Mouse (Mus musculus) kidney, adult 2 months (tissue): ENCODE results near the gene Prrc2a. TPM values are rescaled to one million over a fixed set of nuclear protein-coding genes. Genes with fewer than 3 reads are reported as not detected.
A peak's percentile ranks its signal among the peaks of the same experiment; 100 is the strongest.

Experiments used
- DNase-seq: peaks from one replicate; pipeline ENCODE4 v3.0.0; 2021
- H3K27ac ChIP-seq: fragments of 200-500 bp; 2 replicates; pipeline ENCODE4 v1.5.1; 2012; ENCODE audit warnings: low read depth, low read length, control low read depth, inconsistent platforms; ENCODE audit not compliant: insufficient read depth
- H3K27me3 ChIP-seq: fragments of 200-500 bp; replicated peaks from 2 replicates; pipeline ENCODE4 v1.6.1; 2012; ENCODE audit warnings: mild to moderate bottlenecking, moderate library complexity, low read length, inconsistent platforms; ENCODE audit not compliant: control insufficient read depth, insufficient read depth
- H3K36me3 ChIP-seq: fragments of 200-500 bp; 2 replicates; pipeline ENCODE4 v1.6.1; 2012; ENCODE audit warnings: mild to moderate bottlenecking, moderate library complexity, low read length, inconsistent platforms; ENCODE audit not compliant: control insufficient read depth, insufficient read depth
- H3K4me1 ChIP-seq: fragments of 200-500 bp; 2 replicates; pipeline ENCODE4 v1.6.1; 2011; ENCODE audit warnings: low read length; ENCODE audit not compliant: control insufficient read depth, insufficient read depth
- H3K4me3 ChIP-seq: fragments of 200-500 bp; 2 replicates; pipeline ENCODE4 v1.5.1; 2011; ENCODE audit warnings: mild to moderate bottlenecking, low read depth, low read length, control low read depth; ENCODE audit not compliant: insufficient read depth
- CTCF ChIP-seq: fragments of 200-500 bp; conservative IDR thresholded peaks from 2 replicates; pipeline ENCODE4 v1.5.1; 2011; ENCODE audit warnings: low read depth, mild to moderate bottlenecking, control low read depth, low read length, moderate library complexity, mixed read lengths; ENCODE audit not compliant: insufficient read depth, insufficient read length
- POLR2A ChIP-seq: fragments of 200-500 bp; IDR thresholded peaks from one replicate; pipeline ENCODE4 v1.6.1; 2011; ENCODE audit warnings: low read depth, low read length, control low read depth
- WGBS: fragments of 180-500 bp; shearing (Covaris S2); methylation state at CpG from one replicate; pipeline ENCODE4 v1.1.7; 2018; 5-methylcytosine and 5-hydroxymethylcytosine counted together
- polyA plus RNA-seq: library from polyadenylated mRNA; depleted of rRNA; stranded (reverse); fragments of >200 nt; gene quantifications from 2 replicates; pipeline ENCODE4 v1.2.3, GENCODE M21; 2012

Prrc2a gene
- polyA plus RNA-seq, 1 experiment = 237 TPM

DNA sequence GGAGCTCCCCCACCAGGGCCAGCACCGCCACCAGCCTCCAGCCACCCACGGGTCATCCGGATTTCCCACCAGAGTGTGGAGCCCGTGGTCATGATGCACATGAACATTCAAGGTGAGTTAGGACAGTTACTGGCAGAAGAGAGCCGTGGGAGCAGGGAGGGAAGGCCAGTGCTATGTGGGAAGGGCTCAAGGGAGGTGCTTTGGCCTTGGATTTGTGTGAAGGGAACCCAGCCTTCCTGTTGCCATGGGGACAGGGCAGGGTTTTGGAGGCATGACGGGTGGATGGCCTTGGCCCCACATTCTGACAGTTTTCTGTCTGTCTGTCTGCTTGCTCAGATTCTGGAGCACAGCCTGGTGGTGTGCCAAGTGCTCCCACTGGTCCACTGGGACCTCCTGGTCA lies 22.7 kb downstream of the Prrc2a start:
- TF ChIP-seq CTCF (no peak), POLR2A (no peak)
- Histone ChIP-seq H3K4me1 (no peaks in the 10 kb centered on the region), H3K36me3 (peaks cover 19% of the 10 kb centered on the region), H3K27ac (no peak overlapping the region), H3K27me3 (no peaks in the 10 kb centered on the region), H3K4me3 (no peak overlapping the region)
- 91% methylated on average over 6 of the region's 6 CpGs for WGBS
- DNase-seq = no peak

DNA sequence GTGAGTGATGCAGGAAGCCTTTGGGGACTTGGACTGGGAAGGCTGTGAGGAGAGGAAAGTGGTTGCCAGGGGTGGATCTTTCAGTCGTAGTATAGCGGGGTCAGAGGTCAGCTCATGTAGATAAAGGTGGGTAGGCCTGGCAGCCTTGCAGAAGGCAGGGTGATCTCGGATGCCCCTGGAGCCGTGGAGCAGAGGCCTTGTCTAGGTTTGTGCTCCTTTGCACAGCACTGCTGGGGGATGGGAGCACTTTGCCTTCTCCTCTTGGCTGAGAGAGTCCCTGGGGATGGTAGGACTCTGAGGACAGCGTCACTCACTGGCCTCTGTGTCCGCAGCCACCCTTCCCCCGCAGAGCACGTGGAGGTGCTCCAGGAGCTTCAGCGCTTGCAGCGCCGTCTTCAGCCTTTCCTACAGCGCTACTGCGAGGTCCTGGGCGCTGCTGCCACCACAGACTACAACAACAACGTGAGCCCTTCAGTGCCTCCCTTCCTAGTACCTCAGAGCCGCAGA lies 24.2 kb downstream of the Prrc2a start:
- DNase-seq = no peak
- H3K27ac ChIP-seq = no peak overlapping the region
- H3K27me3 ChIP-seq = no peaks in the 10 kb centered on the region
- peaks cover 17% of the 10 kb centered on the region for H3K36me3 ChIP-seq
- 72% methylated on average over 16 of the region's 16 CpGs for WGBS
- H3K4me3 ChIP-seq = no peak overlapping the region
- TF ChIP-seq CTCF (no peak), POLR2A (no peak)
- peaks cover 5% of the 10 kb centered on the region; the same call in 1 of the 2 replicates for H3K4me1 ChIP-seq

DNA sequence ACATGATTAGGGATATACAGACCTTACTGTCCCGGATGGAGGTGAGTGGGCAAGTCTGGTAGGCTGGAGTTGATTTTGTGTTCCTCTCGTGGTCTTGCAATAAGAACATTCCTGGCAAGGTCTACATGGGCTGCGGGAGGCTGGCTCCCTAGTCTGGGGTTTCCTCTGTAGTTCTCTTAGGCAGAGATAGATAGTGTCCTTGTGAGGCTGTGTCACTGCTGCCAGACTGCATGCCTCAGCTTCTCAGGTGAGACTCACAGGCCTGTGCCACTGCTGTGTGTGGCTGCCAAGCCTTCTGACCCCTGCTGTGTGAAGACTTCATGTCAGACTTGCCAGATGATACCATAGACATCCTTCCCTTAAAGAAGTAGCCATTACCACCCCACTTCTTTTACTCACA lies 25.4 kb downstream of the Prrc2a start:
- no peak for TF ChIP-seq CTCF
- TF ChIP-seq POLR2A = no peak
- H3K27ac ChIP-seq = no peak overlapping the region
- peaks cover 15% of the 10 kb centered on the region for H3K36me3 ChIP-seq
- no peaks in the 10 kb centered on the region for H3K27me3 ChIP-seq
- no peak for DNase-seq
- WGBS = 92% methylated on average over 3 of the region's 3 CpGs
- H3K4me3 ChIP-seq = no peak overlapping the region
- peaks cover 5% of the 10 kb centered on the region; the same call in 1 of the 2 replicates for H3K4me1 ChIP-seq

DNA sequence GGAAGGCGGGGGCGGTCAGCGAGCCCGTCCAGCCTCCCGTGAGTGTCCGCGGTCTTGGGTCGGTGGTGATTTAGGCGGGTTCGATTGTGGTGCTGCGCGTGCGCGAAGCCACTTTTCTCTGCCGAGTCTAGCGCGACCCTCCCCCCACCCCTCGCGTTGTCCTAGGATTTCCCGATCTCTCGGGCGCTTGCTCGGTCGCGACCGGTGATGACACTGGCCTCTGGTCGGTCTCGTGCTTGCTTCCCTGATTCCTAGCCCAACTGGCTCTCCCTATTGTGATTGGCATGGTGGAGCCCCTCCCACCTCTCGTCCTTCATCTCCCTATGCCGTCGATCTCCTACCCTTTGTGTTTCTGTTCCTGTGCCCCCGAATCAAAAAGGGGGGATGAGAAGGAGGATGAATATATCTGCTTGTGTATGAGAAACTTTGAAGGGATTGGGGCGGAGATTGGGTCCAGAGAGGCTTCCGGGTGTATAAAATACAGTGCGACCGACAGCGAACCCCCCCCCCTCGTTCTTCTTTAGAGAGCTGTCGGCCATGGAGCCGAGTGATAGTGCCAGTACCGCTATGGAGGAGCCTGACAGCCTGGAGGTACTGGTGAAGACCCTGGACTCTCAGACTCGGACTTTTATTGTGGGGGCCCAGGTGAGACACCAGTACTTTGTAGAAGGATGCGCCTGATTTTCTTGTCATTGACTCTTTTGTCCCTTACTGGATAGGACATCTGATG lies 28.9 kb downstream of the Prrc2a start:
- Histone ChIP-seq H3K4me1 (peaks cover 5% of the 10 kb centered on the region; the same call in 1 of the 2 replicates), H3K27ac (peak overlapping the region; percentile 100), H3K4me3 (peak overlapping the region; percentile 95), H3K27me3 (no peaks in the 10 kb centered on the region), H3K36me3 (no peaks in the 10 kb centered on the region; the same call in 1 of the 2 replicates)
- DNase-seq = no peak
- WGBS = under 1% methylated on average over 43 of the region's 43 CpGs
- TF ChIP-seq CTCF (no peak), POLR2A (no peak)

DNA sequence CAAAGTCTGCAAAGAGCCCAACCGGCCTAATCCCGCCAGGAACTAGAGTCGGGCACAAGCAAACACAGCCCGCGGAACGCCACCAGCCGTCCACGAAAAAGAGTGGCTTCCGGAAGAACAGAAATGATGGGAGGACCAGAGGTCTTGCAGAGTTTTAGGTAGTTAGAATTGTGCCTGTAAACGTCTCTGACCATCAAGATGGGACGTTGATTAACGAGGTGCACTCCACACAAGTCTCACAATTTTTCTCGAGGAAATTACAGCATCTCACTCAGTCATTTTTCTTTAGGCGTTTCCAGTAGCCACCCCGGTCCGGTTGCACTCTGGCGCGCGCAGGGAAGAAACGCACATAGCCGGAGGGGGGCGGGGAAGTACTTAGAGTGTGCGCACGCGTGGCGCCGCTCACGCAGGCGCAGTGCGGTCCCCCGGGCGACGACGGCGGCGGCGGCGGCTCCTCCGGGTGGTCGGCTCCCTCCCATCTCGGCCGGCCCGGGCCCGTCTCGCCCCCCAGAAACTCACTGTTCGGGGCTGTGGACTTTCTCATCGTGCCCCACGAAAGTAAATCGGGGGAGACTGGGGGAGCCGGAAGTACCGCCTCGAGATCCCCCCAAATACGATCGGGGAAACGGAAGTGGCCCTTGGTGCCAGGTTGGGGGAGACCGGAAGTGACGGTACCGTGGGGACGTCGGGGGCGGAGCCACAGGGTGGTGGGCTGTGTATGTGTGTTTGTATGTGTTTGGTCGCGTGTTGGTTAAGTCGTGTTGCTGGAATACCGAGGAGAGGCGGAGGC lies 29.7 kb downstream of the Prrc2a start, which contains the start of gene Bag6:
Gene Bag6 (plus strand): TSS at position 378 of the 790 bp plus-strand sequence.
- under 1% methylated on average over 66 of the region's 66 CpGs for WGBS
- Histone ChIP-seq H3K27ac (peak within 1 kb of the TSS; percentile 100), H3K36me3 (no peaks in the 10 kb centered on the region; the same call in 1 of the 2 replicates), H3K4me3 (peak within 1 kb of the TSS; percentile 95), H3K4me1 (peaks cover 5% of the 10 kb centered on the region; the same call in 1 of the 2 replicates), H3K27me3 (no peaks in the 10 kb centered on the region)
- TF ChIP-seq CTCF = no peak
- peak; percentile 16 for TF ChIP-seq POLR2A
- DNase-seq = peak; percentile 96

DNA sequence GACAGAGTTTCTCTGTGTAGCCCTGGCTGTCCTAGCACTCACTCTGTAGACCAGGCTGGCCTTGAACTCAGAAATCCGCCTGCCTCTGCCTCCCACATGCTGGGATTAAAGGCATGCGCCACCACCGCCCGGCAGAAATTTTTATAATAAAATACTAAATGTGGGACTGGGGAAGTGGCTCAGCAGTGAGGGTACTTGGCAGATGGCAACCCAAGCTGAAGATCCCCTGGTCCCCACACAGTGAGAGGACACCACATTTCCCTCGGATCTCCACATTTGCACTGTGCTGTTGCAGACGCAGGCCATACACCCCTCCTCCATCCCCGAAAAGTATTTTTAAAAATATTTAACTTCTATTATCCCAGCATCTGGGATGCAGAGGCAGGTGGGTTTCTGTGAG lies 31.2 kb downstream of the Prrc2a start:
- DNase-seq = no peak
- 93% methylated on average over 7 of the region's 7 CpGs for WGBS
- H3K36me3 ChIP-seq = no peaks in the 10 kb centered on the region
- H3K4me1 ChIP-seq = peaks cover 5% of the 10 kb centered on the region; the same call in 1 of the 2 replicates
- TF ChIP-seq CTCF (no peak), POLR2A (no peak)
- H3K4me3 ChIP-seq = no peak overlapping the region
- H3K27ac ChIP-seq = no peak overlapping the region
- no peaks in the 10 kb centered on the region for H3K27me3 ChIP-seq

DNA sequence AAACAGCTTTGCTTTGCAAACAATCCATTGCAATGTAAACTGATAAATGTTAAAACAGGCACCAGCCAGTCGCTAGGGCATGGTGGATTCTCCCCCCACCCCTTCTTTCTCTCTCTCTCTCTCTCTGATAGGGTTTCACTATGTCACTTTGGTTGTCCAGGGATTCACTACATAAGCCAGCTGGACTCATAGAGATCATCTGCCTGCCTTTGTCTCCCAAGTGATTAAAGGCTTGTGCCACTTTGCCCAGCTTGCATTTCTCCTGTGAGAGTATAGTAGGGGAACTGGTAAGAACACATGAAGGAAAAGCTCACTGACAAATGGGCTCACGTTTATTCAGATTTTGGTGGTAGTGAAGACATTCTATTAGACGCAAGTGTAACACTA lies 32.5 kb downstream of the Prrc2a start:
- Histone ChIP-seq H3K27ac (no peak overlapping the region; the same call in 1 of the 2 replicates), H3K27me3 (no peaks in the 10 kb centered on the region), H3K4me1 (peaks cover 10% of the 10 kb centered on the region; the same call in 1 of the 2 replicates), H3K4me3 (no peak overlapping the region), H3K36me3 (no peaks in the 10 kb centered on the region)
- DNase-seq = no peak
- WGBS = 60% methylated on average over 3 of the region's 3 CpGs
- TF ChIP-seq POLR2A (no peak), CTCF (no peak)
